Mouse (Mus musculus) hindbrain, embryonic 10.5 days (tissue): ENCODE measurements around the gene Pkd2l1. TPM values are rescaled to one million over a fixed set of nuclear protein-coding genes. Genes with fewer than 3 reads are reported as not detected.

ENCODE experiments used
- DNase-seq: peaks from one replicate; pipeline ENCODE4 v3.0.0-alpha.2; 2017; ENCODE audit warnings: low spot score
- H3K27ac ChIP-seq: fragments of 300-500 bp; sonication (generic); 2 replicates; pipeline ENCODE4 v1.5.1; 2016; ENCODE audit warnings: mild to moderate bottlenecking, moderate library complexity
- H3K27me3 ChIP-seq: fragments of 300-500 bp; sonication (generic); 2 replicates; pipeline ENCODE4 v1.6.1; 2016; ENCODE audit warnings: mild to moderate bottlenecking; ENCODE audit not compliant: poor library complexity, insufficient read depth, severe bottlenecking
- H3K36me3 ChIP-seq: fragments of 300-500 bp; sonication (generic); 2 replicates; pipeline ENCODE4 v1.6.1; 2016; ENCODE audit warnings: mild to moderate bottlenecking, moderate library complexity
- H3K4me1 ChIP-seq: fragments of 300-500 bp; sonication (generic); replicated peaks from 2 replicates; pipeline ENCODE4 v1.6.1; 2016; ENCODE audit warnings: mild to moderate bottlenecking
- H3K4me3 ChIP-seq: fragments of 300-500 bp; sonication (generic); 2 replicates; pipeline ENCODE4 v1.5.1; 2016; ENCODE audit warnings: mild to moderate bottlenecking, moderate library complexity
- H3K9me3 ChIP-seq: fragments of 300-500 bp; sonication (generic); 2 replicates; pipeline ENCODE4 v1.6.1; 2016; ENCODE audit warnings: mild to moderate bottlenecking, moderate library complexity
- WGBS: fragments of 180-500 bp; shearing (Covaris S2); methylation state at CpG from one replicate; pipeline ENCODE4 v1.1.7; 2016; 5-methylcytosine and 5-hydroxymethylcytosine counted together
- polyA plus RNA-seq: library from polyadenylated mRNA; unstranded; fragments of >200 nt; fragmentation: Nextera tagmentation; extraction: Ambion mirVana; gene quantifications from 2 replicates; pipeline ENCODE4 v1.2.1, GENCODE M21; 2016

Gene Pkd2l1
- 0.29 and 0.34 TPM in 2 replicates for polyA plus RNA-seq

GRCm38 (mm10) chr19:44192342-44192741 lies at the start of gene Pkd2l1:
Gene Pkd2l1, minus strand, starts transcription at chr19:44192442.
- peaks cover 22% of the 10 kb centered on the region; the same call in 1 of the 2 replicates for H3K4me1 ChIP-seq
- peak within 1 kb of the TSS; percentile 24; the same call in 1 of the 2 replicates for H3K27ac ChIP-seq
- 52% methylated on average over 3 of the region's 3 CpGs for WGBS
- no peaks in the 10 kb centered on the region for H3K9me3 ChIP-seq
- H3K27me3 ChIP-seq, result no peaks in the 10 kb centered on the region
- no peak for DNase-seq
- no peaks in the 10 kb centered on the region for H3K36me3 ChIP-seq
- no peak within 1 kb of the TSS for H3K4me3 ChIP-seq

- Histone ChIP-seq H3K36me3 (no peaks in the 10 kb centered on the region), H3K27ac (no peak overlapping the region), H3K4me1 (peaks cover 6% of the 10 kb centered on the region), H3K9me3 (no peaks in the 10 kb centered on the region), H3K4me3 (no peak overlapping the region), H3K27me3 (no peaks in the 10 kb centered on the region)
- no peak for DNase-seq
- WGBS, result 79% methylated on average over 2 of the region's 2 CpGs
These were observed 46.7 kb upstream of the Pkd2l1 start for GRCm38 (mm10) chr19:44238906-44239305.

GRCm38 (mm10) chr19:44237471-44238006 lies 45.3 kb upstream of the Pkd2l1 start:
- H3K4me1 ChIP-seq, result peaks cover 6% of the 10 kb centered on the region
- H3K36me3 ChIP-seq, result no peaks in the 10 kb centered on the region
- H3K4me3 ChIP-seq, result peak overlapping the region; percentile 35
- no peak overlapping the region; the same call in 1 of the 2 replicates for H3K27ac ChIP-seq
- H3K27me3 ChIP-seq, result no peaks in the 10 kb centered on the region
- H3K9me3 ChIP-seq, result no peaks in the 10 kb centered on the region
- DNase-seq, result peak; percentile 17
- 18% methylated on average over 19 of the region's 19 CpGs for WGBS

- Histone ChIP-seq H3K27ac (no peak overlapping the region), H3K4me3 (no peak overlapping the region), H3K27me3 (no peaks in the 10 kb centered on the region), H3K9me3 (no peaks in the 10 kb centered on the region), H3K36me3 (no peaks in the 10 kb centered on the region), H3K4me1 (no peaks in the 10 kb centered on the region)
- no peak for DNase-seq
- 89% methylated on average over 4 of the region's 4 CpGs for WGBS
These were observed 39.4 kb upstream of the Pkd2l1 start for GRCm38 (mm10) chr19:44231608-44232151.

- no peaks in the 10 kb centered on the region for H3K9me3 ChIP-seq
- no peaks in the 10 kb centered on the region for H3K27me3 ChIP-seq
- no peak overlapping the region for H3K27ac ChIP-seq
- WGBS, result 78% methylated on average over 3 of the region's 3 CpGs
- no peaks in the 10 kb centered on the region for H3K36me3 ChIP-seq
- H3K4me1 ChIP-seq, result no peaks in the 10 kb centered on the region
- no peak overlapping the region for H3K4me3 ChIP-seq
- DNase-seq, result no peak
These were observed 38.0 kb upstream of the Pkd2l1 start for GRCm38 (mm10) chr19:44230212-44230611.

GRCm38 (mm10) chr19:44229776-44230175 lies 37.5 kb upstream of the Pkd2l1 start:
- H3K9me3 ChIP-seq, result no peaks in the 10 kb centered on the region
- no peak overlapping the region for H3K4me3 ChIP-seq
- H3K36me3 ChIP-seq, result no peaks in the 10 kb centered on the region
- H3K27me3 ChIP-seq, result no peaks in the 10 kb centered on the region
- no peak overlapping the region for H3K27ac ChIP-seq
- DNase-seq, result no peak
- no peaks in the 10 kb centered on the region for H3K4me1 ChIP-seq
- 82% methylated on average over 2 of the region's 2 CpGs for WGBS

GRCm38 (mm10) chr19:44225728-44226127 lies 33.5 kb upstream of the Pkd2l1 start:
- H3K9me3 ChIP-seq, result no peaks in the 10 kb centered on the region
- H3K36me3 ChIP-seq, result no peaks in the 10 kb centered on the region
- no peak for DNase-seq
- WGBS, result 92% methylated on average over 5 of the region's 5 CpGs
- no peak overlapping the region for H3K4me3 ChIP-seq
- H3K27ac ChIP-seq, result no peak overlapping the region
- no peaks in the 10 kb centered on the region for H3K4me1 ChIP-seq
- H3K27me3 ChIP-seq, result no peaks in the 10 kb centered on the region

- no peak for DNase-seq
- Histone ChIP-seq H3K36me3 (no peaks in the 10 kb centered on the region), H3K9me3 (no peaks in the 10 kb centered on the region), H3K27me3 (no peaks in the 10 kb centered on the region), H3K4me3 (no peak overlapping the region), H3K4me1 (no peaks in the 10 kb centered on the region), H3K27ac (no peak overlapping the region)
- WGBS, result 78% methylated on average over 3 of the region's 3 CpGs
These were observed 25.8 kb upstream of the Pkd2l1 start for GRCm38 (mm10) chr19:44217958-44218525.

GRCm38 (mm10) chr19:44215255-44215654 lies 23.0 kb upstream of the Pkd2l1 start:
- H3K9me3 ChIP-seq, result no peaks in the 10 kb centered on the region
- WGBS, result 72% methylated on average over 12 of the region's 12 CpGs
- no peaks in the 10 kb centered on the region for H3K4me1 ChIP-seq
- H3K36me3 ChIP-seq, result no peaks in the 10 kb centered on the region
- H3K27ac ChIP-seq, result no peak overlapping the region
- H3K27me3 ChIP-seq, result no peaks in the 10 kb centered on the region
- no peak overlapping the region for H3K4me3 ChIP-seq
- DNase-seq, result no peak

GRCm38 (mm10) chr19:44207079-44207478 lies 14.8 kb upstream of the Pkd2l1 start:
- Histone ChIP-seq H3K27me3 (no peaks in the 10 kb centered on the region), H3K4me1 (no peaks in the 10 kb centered on the region), H3K27ac (no peak overlapping the region), H3K9me3 (peaks cover 4% of the 10 kb centered on the region; the same call in 1 of the 2 replicates), H3K4me3 (no peak overlapping the region), H3K36me3 (no peaks in the 10 kb centered on the region)
- no peak for DNase-seq
- WGBS, result 68% methylated on average over 2 of the region's 2 CpGs

GRCm38 (mm10) chr19:44203015-44203564 lies 10.8 kb upstream of the Pkd2l1 start, which contains the start of gene Scd3:
Gene Scd3, plus strand, starts transcription at chr19:44203269.
- H3K4me3 ChIP-seq, result no peak within 1 kb of the TSS
- WGBS, result 95% methylated on average over 9 of the region's 9 CpGs
- no peak for DNase-seq

GRCm38 (mm10) chr19:44198964-44199363 lies 6.7 kb upstream of the Pkd2l1 start:
- peaks cover 3% of the 10 kb centered on the region; the same call in 1 of the 2 replicates for H3K4me1 ChIP-seq
- DNase-seq, result no peak
- 77% methylated on average over 2 of the region's 2 CpGs for WGBS

More at GRCm38 (mm10) chr19:44203015-44203564, 10.8 kb upstream of the Pkd2l1 start, which contains the start of gene Scd3:
- Histone ChIP-seq H3K4me1 (no peaks in the 10 kb centered on the region), H3K27ac (no peak within 1 kb of the TSS), H3K27me3 (no peaks in the 10 kb centered on the region), H3K9me3 (peaks cover 4% of the 10 kb centered on the region; the same call in 1 of the 2 replicates), H3K36me3 (no peaks in the 10 kb centered on the region)

GRCm38 (mm10) chr19:44198494-44198893 lies 6.3 kb upstream of the Pkd2l1 start:
- H3K27ac ChIP-seq, result no peak overlapping the region
- peaks cover 3% of the 10 kb centered on the region; the same call in 1 of the 2 replicates for H3K4me1 ChIP-seq
- no peak overlapping the region for H3K4me3 ChIP-seq
- 92% methylated on average over 6 of the region's 6 CpGs for WGBS
- no peaks in the 10 kb centered on the region for H3K36me3 ChIP-seq
- H3K9me3 ChIP-seq, result peaks cover 4% of the 10 kb centered on the region; the same call in 1 of the 2 replicates
- DNase-seq, result no peak
- H3K27me3 ChIP-seq, result no peaks in the 10 kb centered on the region

More at GRCm38 (mm10) chr19:44198964-44199363, 6.7 kb upstream of the Pkd2l1 start:
- H3K27ac ChIP-seq, result no peak overlapping the region
- H3K27me3 ChIP-seq, result no peaks in the 10 kb centered on the region
- H3K36me3 ChIP-seq, result no peaks in the 10 kb centered on the region
- no peak overlapping the region for H3K4me3 ChIP-seq
- H3K9me3 ChIP-seq, result peaks cover 4% of the 10 kb centered on the region; the same call in 1 of the 2 replicates
